Mouse (Mus musculus): ENCODE measurements around the gene Fgfr2. TPM values are rescaled to one million over a fixed set of nuclear protein-coding genes. Genes with fewer than 3 reads are reported as not detected.

The Fgfr2 gene
- total RNA-seq, 2 experiments from 2014 or later, result not detected

DNA sequence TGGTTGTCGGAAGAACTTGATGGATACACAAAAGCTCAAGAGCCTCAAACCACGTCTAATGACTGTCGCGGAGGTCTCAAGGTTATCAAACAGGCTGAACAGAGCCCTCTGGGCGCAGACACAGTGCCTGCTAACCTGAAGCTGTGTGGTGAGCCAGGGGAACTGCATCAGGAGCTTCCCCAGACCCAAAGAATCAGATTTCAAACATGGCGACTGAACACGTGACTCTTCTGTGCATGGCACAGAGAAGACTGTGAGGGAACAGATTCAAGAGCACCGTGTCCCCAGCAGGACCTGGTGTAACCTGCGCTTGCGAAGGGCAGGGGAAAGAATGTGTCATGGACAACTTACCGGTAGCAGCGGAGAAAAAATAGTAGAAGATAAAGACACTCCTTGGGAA, 1805.6 kb downstream of the Fgfr2 start:
- no peak for ATAC-seq (replicated peaks; ENCODE audit: poor library complexity)

DNA sequence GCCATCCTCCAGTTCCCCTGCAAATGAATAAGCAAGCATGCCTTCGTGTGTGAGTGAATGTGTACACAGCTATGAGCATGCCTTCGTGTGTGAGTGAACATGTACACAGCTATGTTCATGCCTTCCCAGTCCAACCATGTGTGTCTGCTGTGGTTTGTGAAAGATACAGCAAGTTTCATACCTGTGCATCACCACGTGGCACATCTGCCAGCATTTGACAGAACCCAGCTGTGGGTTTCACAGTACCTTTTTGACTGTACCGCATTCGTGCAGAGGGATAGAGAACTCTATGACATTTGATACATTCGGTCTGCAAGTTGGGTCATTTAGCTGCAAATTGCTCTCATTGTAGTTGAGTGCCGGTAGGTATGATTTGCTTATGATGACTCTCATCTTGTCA, 1808.7 kb downstream of the Fgfr2 start:
- ATAC-seq (replicated peaks; ENCODE audit: poor library complexity), result no peak

DNA sequence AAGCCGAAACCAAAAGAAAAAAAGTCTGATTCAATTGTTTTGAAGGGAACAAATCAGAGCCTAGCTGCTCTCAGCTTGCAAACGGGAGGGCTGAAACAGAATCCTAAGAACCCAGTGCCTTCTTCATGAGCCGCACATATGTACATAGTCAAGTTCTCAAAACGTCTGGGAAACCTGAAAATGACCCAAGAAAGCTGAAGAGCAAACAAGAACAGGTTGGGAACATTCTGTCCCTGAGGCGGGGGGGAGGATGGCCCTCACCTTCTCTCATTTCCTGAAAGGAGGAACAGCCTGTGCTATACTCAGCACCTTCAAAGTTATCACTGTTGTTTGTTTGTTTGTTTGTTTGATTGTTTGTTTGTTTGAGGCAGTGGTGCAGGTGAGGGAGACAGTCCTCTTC, 1816.4 kb downstream of the Fgfr2 start:
- ATAC-seq (replicated peaks; ENCODE audit: poor library complexity), result no peak

DNA sequence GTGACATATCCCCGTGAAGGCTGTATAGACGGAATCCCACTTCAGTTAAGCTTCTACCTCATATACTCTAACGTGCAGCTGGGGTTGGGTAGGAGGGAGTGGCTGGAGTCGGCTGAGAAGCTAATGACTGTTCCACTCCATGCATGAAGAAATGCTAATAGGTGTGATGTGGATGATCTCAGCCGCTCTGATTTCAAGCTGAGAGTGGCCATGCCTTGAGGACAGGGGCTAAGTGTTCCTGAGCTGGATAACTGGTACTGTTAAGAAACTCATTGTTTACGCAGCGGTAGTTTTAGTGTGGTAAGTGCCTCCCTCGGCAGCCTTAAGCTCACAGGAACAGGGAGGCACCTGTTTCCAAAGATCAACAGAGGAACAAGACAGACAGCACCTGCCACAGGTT, 1819.8 kb downstream of the Fgfr2 start:
- ATAC-seq (replicated peaks; ENCODE audit: poor library complexity), result no peak

DNA sequence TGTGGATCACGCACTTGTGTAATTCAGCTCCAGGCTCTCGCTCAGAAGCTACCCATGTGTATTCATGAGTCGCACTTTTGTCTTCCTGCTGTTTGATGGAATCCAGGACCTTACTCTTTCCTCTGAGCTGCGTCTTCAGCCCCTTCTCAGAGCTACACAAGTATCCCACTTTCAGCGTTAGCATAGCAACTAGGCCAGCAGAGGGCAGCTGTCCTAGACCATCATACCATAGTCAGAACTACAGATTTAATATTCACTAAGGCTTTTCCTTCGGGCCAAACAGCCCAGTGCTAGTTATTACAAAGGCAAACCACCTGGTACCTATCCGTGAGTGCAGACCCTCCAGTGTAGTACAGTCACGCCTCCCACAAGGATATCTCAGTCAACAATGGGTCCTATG, 1826.0 kb downstream of the Fgfr2 start:
- ATAC-seq (replicated peaks; ENCODE audit: poor library complexity), result no peak

DNA sequence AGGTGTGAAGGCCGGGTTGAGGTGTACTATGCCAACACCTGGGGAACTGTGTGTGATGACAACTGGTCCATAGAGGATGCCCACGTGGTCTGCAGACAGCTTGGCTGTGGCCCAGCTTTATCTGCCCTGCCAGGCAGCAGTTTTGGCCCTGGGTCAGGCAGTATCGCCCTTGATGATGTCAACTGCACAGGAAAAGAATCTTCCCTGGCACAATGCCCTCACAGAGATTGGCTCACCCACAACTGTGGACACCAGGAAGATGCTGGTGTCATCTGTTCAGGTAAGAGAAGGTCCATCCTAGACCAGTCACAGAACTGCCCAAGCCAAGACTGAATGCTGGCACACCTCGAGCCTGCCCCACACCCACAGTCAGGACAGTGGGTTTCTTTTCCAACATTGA, 1857.3 kb downstream of the Fgfr2 start:
- ATAC-seq (replicated peaks; ENCODE audit: poor library complexity), result no peak

DNA sequence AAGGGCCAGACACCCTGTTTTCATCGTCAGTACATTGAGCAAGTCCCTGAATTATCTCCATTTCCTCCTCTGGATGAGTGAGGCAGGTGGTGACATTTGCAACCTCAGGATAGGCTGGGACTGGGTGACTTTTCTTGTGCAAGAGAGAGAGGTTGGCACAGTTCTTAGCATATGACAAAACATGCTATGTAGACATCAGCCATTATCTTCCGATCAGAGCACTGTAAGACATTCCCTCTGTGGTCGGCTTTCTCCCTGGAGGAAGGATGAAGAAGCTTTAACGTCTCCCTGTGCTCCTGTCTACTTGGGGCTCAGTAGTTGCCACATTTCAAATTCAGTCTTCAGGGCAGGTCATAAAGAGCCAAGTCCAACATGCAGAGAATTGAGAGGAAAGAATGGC, 1858.9 kb downstream of the Fgfr2 start:
- ATAC-seq (replicated peaks; ENCODE audit: poor library complexity), result no peak

DNA sequence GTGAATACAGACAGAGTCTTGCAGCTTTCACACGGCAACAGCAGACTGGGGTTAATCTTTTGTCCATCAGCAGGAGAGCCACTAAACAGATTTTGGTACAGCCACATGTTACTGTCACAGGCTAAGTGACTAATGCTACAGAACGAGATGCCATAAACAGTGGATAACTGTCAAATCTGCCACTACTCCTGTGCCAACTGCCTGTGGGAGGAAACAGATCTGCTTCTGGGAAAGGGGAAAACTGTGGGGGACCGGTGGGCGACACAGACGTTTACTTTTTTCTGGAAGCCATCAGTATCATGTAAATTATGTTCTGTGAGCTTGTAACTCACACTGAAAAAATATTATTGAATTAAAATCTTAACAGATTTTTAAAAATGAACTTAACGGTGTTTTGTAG, 1862.2 kb downstream of the Fgfr2 start:
- no peak for ATAC-seq (replicated peaks; ENCODE audit: poor library complexity)

DNA sequence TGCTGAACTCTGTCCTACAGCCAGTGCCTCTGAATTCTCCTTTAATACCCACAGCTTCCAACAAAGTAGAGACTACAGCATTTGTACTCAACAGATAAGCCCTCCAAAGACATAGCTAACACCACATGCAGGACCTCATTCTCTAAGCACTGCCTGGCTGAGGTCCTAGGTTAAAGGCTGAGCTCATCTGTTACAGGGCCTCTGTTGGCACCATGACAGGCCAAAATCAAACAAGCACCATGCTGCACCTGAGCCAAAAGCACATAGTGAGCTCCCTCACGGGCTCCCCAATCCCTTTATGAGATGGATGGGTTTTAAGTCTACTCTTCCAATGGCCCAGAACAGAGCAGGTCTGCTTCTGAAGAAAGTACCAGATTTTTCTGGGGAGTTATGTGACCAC, 1865.8 kb downstream of the Fgfr2 start:
- ATAC-seq (replicated peaks; ENCODE audit: poor library complexity), result no peak

DNA sequence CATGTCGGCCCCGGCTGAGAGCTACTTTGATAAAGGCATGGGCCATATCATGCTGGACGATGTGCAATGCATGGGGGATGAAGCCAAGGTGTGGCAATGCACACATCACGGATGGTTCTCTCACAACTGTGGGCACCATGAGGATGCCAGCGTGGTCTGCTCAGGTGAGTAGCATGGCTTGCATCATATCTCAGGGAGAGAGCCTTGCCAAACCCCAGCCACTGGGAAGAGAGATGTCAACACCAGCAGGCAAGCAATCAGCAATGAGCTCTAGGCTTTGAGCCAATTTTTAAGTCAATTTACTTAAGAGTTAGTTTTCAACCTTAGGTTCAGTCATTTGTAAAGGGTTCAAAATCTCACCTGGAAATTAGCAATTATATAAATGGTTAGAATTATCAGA, 1866.3 kb downstream of the Fgfr2 start:
- no peak for ATAC-seq (replicated peaks; ENCODE audit: poor library complexity)

DNA sequence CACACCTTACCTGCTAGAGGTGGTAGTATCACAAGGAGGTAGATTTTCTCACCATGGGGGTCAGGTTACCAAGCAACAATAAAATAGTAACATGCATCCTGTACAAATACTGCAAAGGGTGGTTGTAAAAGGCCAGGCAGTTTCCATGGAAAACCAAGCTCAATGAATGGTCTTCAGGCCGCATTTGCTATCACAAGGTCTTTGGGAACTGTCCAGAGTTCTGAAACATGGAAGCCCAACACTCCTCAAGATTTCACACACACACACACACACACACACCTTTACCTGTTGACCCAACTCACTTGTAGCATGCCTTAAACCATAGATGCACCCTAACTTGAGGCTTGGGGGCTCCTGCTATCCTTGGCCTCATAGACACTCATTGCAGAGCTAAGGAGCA, 1878.2 kb downstream of the Fgfr2 start:
- no peak for ATAC-seq (replicated peaks; ENCODE audit: poor library complexity)

DNA sequence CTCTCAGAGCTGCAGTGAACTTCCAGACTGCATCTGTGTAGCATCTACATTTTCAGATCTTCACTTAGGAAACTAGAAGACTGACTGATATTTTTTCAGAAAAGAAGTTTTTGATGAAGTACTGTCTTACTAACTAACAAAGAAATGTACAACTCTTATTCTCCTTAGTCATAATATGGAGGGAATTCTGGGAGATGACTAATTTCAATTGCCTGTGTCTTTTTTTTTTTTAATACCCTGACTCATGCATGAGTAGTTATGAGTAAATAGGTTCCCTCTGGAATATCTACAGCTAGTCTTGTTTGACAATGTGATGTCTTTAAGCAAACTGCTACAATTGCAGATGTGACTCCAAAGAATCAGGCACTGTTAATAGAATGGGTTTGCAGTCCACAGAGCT, 1887.1 kb downstream of the Fgfr2 start:
- no peak for ATAC-seq (replicated peaks; ENCODE audit: poor library complexity)

DNA sequence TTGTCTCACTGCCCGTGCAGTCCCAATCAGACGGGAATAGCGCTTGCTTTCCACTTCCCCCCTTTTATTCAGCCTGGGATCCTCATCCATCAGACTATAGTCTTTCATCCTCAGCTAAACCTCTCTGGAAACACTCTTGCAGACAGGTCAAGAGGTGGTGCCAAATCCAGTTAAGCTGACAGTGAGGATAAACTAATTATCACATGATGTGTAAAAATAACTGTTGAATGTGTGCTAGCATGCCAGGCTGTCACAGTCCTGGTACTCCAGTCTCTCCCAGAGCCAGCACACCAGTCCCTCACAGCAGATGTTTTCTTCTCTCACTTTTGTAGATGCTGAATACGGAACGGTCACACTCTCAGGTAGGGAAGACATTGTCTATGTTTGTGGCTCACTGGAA, 1900.1 kb downstream of the Fgfr2 start:
- no peak for ATAC-seq (replicated peaks; ENCODE audit: poor library complexity)

DNA sequence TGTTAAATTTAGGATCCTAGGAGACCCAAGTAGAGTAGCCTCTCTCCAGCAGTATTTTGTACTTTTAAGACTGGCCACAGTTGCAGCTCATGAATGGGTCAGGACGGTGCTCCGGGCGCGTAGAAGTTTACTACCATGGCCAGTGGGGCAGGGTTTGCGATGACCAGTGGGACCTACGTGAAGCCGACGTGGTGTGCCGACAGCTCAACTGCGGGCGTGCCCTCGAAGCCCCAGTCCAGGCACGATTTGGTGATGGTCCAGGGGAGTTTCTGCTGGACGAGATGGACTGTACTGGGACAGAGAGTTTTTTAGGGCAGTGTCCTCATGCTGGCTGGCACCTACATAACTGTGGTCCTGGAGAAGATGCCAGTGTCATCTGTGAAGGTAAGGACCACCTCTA, 1935.2 kb downstream of the Fgfr2 start:
- ATAC-seq (replicated peaks; ENCODE audit: poor library complexity), result no peak

DNA sequence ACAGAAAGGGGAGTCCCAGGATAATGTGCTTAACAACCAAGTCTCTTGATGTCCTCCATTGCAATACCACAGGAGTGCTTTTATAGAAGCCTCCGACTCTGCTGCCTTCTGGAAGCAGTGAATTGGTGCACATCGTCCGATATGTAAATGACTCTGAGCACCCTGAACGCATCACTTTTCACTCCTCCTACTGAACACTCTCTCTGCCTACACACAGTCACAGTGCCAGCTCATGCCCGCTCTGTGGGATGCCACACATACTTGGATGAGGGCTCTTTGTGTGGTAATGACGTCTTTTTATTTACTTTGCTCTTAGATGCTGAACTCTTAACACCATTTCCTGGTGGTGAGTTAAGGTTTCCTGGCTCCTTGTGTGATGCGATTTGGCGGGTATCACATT, 1936.1 kb downstream of the Fgfr2 start:
- no peak for ATAC-seq (replicated peaks; ENCODE audit: poor library complexity)

DNA sequence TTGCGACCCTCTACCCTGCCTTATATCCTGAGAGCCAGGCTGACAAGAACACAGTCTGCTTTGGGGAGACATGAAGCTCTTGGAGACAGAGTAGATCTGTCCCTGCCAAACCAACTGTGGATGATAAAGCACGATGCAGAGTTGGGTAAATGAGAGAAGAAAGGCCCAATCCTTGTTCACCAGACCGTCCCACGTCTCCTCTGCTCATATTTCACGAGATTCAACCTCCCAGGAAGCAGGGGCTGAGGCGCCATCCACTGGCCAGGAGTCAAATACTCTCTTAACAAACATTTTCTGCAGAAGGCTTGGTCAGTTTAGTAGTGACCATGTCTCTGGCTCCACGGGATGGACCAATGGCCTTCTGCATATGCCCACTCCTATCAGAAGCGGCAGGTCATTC, 1938.8 kb downstream of the Fgfr2 start:
- ATAC-seq (replicated peaks; ENCODE audit: poor library complexity), result no peak

DNA sequence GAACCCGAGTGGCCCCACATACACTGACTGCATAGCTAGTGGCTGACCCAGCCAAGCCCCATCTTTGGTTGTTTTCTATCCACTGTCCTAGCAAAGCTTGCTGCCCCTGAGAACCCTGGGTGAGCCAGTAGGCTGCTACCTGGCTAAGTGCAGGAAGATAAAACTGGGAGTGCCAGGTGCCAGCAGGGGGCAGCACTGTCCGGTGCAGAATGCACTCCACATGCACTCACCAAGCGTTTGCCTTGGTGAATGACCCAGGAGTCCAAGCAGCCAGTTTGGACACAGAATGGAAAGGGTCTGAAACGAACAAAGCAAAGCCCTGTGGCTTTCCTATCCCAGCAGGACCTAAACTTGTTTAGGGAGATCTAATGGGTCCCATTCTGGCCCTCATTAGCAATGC, 1940.5 kb downstream of the Fgfr2 start:
- ATAC-seq (replicated peaks; ENCODE audit: poor library complexity), result peak; percentile 71

DNA sequence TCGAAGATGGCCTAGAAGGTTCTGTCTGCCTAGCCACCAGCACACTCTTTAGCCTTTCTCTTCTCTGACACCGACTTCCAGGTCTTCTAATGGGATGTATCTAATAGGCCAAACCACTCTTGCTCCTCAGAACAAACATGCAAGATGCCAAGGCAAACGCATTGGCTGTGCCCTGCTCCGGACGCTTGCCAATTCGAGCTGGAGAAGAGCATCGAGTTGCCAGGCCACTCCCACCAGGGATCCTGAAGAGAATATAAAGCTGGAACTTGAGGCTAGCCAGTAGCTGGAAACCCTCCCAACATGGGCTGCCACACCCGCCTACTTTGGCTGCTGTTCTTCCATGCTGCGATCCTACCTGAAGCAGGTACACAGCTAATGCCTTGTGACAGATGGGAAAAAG, 1949.0 kb downstream of the Fgfr2 start, which contains the start of gene 5430419D17Rik:
5430419D17Rik (plus strand) TSS at position 282 of the 400 bp plus-strand sequence.
- no peak for ATAC-seq (replicated peaks; ENCODE audit: poor library complexity)

DNA sequence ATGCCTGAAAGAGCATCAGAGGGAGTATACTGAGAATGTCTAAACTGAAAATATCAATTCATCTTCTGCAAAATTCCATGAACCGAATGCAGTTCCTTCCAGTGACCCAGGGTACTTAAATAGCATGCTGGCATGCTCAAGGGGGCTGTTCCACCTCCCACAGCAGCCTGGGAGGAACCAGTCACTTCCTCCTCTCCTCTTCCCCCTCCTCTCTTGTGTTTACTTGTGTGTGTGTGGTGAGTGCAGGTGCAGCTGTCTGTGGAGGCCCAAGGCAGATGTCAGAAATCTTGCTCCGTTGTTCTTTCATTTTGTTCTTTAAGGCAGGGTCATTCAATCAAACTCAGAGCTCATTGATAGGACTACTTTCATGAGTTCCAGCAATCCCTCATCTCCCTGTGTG, 1954.1 kb downstream of the Fgfr2 start:
- no peak for ATAC-seq (replicated peaks; ENCODE audit: poor library complexity)

DNA sequence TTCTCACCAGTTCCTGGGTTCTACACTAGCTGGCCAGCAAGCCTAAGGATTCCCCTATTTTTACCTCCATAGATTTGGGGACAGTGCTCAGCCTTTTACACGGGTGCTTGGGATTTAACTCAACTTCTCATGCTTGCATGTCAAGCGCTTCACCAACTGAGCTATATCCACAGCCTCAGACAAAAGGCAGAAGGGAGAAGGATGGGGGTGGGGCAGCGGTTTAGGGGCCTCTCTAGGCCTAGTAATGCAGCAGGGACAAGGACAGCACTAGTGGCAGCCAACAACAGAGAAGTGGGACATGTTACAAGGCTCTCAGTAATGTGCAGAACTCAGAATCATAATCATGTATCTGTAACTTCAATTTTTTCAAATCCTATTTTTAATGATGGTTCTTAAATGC, 1955.4 kb downstream of the Fgfr2 start:
- no peak for ATAC-seq (replicated peaks; ENCODE audit: poor library complexity)

DNA sequence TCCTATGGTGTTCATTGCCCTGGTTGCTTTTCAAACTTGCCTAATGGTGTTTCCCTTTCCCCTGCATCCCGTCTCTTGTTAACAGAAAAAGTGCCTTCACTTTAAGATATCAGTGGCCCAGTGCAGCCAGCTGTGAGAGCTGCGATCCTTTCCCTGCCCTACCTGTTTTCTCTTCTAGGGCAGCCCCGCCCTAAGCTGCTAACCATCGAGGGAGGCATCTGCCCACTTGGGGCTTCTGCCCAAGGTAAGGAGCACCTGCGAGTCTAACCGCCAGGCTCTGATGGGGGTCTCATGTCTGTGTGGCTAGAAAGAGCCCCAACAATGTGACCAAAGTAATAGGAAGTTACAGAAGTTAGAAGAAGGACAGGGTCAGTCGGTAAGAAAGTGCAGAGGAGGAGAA, 1960.9 kb downstream of the Fgfr2 start:
- ATAC-seq (replicated peaks; ENCODE audit: poor library complexity), result no peak

DNA sequence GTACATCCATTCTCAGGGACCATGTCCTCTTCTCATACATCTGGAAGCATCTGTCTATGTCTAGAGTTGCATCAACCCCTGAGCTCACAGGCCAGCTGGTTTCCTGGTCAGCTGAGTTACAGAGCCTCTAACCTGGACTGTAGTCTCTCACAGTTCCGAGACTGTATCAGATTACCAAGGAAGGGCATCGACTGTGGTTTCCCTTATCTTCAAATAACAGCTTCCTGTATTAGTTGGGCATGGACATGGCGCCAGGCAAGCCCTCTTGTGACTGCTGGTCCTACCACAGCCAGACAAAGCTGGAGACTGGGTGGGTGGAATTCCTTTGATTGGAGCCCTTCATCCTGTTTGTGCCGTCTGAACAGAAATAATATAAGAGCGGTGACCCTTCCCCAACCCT, 1970.1 kb downstream of the Fgfr2 start:
- no peak for ATAC-seq (replicated peaks; ENCODE audit: poor library complexity)

DNA sequence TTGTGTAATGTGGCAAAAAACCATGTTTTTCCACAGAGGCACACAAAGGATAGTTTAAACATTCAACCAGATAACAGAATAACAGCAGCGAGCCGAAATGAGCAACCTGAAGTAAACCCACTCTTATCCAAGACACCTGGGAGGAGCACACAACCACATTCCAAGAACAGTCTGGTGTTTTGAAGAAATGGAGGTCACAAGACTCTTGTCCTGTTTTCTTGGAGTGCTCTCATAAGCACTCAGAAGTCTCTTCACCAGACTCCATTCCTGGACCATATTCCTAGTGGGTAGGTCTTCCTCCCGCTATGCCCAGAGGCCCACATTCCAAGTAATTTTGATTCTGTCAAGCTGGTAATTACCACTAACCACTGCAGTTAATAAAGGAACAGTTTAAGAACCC, 1973.0 kb downstream of the Fgfr2 start:
- no peak for ATAC-seq (replicated peaks; ENCODE audit: poor library complexity)

DNA sequence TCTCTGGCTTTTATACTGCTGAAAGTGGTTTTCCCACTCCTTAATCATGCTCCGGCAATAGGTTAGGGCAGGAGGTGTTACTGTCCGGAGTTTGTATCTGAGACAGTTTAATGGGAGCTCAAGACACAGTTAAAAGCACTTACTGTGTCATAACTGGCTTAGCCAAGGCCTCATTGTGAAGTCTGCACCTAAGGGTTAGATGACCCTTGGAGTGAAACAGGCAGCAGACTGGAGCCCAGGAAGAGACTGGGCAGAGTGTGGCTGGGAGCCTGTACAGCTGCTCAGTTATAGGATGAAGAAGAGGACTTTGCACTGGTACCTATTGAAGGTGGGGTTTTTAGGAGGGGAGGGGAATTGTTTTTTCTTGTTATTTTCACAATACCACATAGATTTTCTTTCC, 1976.9 kb downstream of the Fgfr2 start, which contains the start of gene 4933402N03Rik:
4933402N03Rik (minus strand) TSS at position 101 of the 400 bp plus-strand sequence.
- ATAC-seq (replicated peaks; ENCODE audit: poor library complexity), result no peak
